ENCODE assay signal across 21 mouse cellular contexts in the genomic region with DNA sequence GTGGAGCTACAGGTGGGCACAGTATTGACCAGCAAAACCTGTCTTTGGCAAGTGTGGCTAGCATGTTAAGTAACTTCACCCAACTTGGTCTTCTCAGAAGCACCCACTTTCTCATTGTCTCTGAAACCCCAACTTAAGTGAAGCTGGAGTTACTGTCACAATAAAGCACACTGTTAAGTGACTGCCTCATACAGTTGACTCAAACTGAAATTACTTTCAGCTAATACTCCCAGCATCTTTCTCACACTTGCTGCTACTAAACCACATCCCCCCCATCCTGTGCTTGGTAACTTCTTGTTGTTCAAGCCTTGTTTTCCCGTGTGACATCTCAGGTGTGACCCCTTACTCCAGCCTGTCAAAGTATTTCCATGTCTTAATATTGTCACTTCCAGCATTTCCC.
DNase-seq lines count a peak whose midpoint lies in the region; ATAC-seq lines count a peak whose summit lies in the region.
"Had no signal": no experiment of that assay in that cellular context is flagged by ENCODE, and none has a peak within 500 bp of the region (broad histone marks: within the 10 kb centered on the region; RNA-seq: fewer than 3 reads in every experiment).

No protein-coding gene starts in this region.

- peak; percentile 76 for DNase-seq in CD4-positive helper T cell, adult 2 months (ENCODE audit: low read depth, low spot score)
- DNase-seq in right cerebral cortex, postnatal 25 days: no peak
- DNase-seq in spleen, postnatal 10 days (ENCODE audit: low spot score in 2 of 2): no peak
- no peak for DNase-seq in lung, postnatal 4 days
- no peak for DNase-seq in layer of hippocampus, adult 11-12 months (ENCODE audit: low spot score)
- DNase-seq: adrenal gland, adult 2 months; adrenal gland, postnatal 14 days; B cell, adult 2 months; cerebellum, adult 11 months; cerebellum, adult 2 months; cerebellum, adult 9-11 months; cerebellum, postnatal 25 days; gastrocnemius, postnatal 25 days; heart, adult 18-20 months; heart, postnatal 10 days; heart, postnatal 36 days had no signal

- peak; percentile 77 for ATAC-seq in CD4-positive, CD25-positive, alpha-beta regulatory T cell, adult 4 months
- peak; percentile 80 for ATAC-seq in activated CD4-positive, CD25-positive, alpha-beta regulatory T cell, adult 4 months
- ATAC-seq in megakaryocyte, adult 5-6 weeks (ENCODE audit: poor library complexity, severe bottlenecking): peak; percentile 40; the same call in 1 of the 2 replicates
- ATAC-seq: forebrain, embryonic 15.5 days; intestine, postnatal 0 days had no signal
